Mouse (Mus musculus): ENCODE measurements around the gene Ddx54. TPM values are rescaled to one million over a fixed set of nuclear protein-coding genes. Genes with fewer than 3 reads are reported as not detected.
A peak's percentile ranks its signal among the peaks of the same experiment; 100 is the strongest.

The Ddx54 gene
- polyA plus RNA-seq (2014; fragmentation: Nextera tagmentation; extraction: Ambion mirVana) = 31.5 and 37.2 TPM in 2 replicates

DNA sequence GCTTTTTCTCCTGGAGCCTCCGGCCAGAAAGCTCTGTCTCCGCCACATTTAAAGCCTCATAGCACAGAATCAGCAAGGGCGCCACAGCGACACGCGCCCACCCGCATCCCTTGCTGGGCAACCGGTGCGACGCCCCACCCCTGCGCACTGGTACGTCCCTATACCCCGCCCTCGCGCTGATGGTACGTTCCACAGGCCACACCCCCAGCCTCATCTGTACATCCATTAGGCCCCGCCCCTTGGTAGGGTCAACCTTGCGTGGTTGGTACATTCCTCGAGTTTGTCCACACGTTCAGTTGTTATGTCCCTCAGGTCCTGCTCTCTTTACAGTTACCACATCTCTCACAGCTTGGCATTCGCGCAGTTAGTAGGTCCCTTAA, at the start of gene Ddx54, which contains the start of gene Rita1:
Ddx54 (plus strand) TSS at position 298 of the 380 bp plus-strand sequence.
Rita1 (minus strand) TSS at position 148 of the 380 bp plus-strand sequence.
- ATAC-seq (ENCODE audit: insufficient read depth) = peak; percentile 81
- Histone ChIP-seq H3K4me1 (ENCODE audit: insufficient read depth) (peaks cover 3% of the 10 kb centered on the region), H3K4me2 (peak within 1 kb of the TSS; percentile 94), H3K27me3 (ENCODE audit: insufficient read depth, low read length) (no peaks in the 10 kb centered on the region), H3K9me3 (ENCODE audit: low read depth, low read length) (no peaks in the 10 kb centered on the region; the same call in 1 of the 2 replicates), H3K4me3 (ENCODE audit: low read depth, low read length) (peak within 1 kb of the TSS; percentile 68), H3K9ac (peak within 1 kb of the TSS; percentile 68), H3K27ac (ENCODE audit: low read depth) (peak within 1 kb of the TSS; percentile 70), H3K36me3 (ENCODE audit: insufficient read depth) (peaks cover 7% of the 10 kb centered on the region; the same call in 1 of the 2 replicates)
- no peak for TF ChIP-seq CTCF (IDR thresholded peaks at IDR 0.05; ENCODE audit: low read depth)
- peak; percentile 97 for DNase-seq
- under 1% methylated on average over 22 of the region's 22 CpGs for WGBS

DNA sequence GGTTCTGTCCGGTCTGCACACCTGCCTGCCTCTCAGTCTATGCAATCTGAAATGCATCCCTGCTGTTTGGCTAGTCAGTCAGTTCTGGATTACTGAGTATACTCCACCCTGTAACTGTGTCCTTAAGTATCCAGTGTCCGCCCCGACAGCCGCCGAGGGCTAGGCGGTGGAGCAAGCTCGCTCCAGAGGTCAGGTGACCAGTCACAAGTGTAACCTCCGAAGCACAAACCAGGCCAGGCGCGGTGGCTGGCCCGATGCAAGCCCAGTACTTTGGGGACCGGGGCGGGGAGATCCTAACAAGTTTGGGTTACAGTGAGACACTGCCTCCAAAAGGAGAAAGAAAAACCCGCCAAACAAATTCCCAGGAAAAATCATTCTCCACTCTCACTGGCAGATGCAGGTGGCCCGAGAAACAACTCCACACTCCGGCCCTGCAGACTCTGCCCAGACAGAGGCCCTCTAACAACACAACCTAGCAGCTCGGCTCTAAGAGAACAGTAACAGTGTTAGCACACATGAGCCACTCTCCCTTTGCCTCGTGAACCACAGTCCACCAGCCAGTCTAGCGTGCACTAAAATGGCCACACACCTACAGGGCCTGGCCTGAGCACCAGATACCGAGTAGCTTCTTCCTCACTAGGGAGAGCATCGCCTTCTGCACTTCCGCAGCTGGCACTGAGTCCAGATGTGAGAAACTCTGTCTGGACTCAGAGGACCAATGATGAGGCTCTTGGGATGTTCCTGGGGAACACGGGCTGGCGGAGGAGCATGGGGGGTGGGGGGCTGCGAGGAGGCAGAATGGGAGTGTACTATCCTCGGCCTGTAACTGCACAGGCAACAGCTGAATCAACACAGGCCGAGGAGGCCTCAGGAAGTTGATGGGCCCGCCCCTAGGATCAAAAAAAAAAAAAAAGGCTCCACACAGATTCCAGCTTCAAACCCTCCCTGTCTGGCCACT, 49.3 kb upstream of the Ddx54 start:
- Histone ChIP-seq H3K4me3 (ENCODE audit: low read depth, low read length) (no peak overlapping the region), H3K9me3 (ENCODE audit: low read depth, low read length) (no peaks in the 10 kb centered on the region), H3K4me2 (peak overlapping the region; percentile 29), H3K9ac (0 out of 2 replicates have a peak overlapping the region, but pooled peaks have one; percentile 24), H3K4me1 (ENCODE audit: insufficient read depth) (peaks cover 74% of the 10 kb centered on the region), H3K36me3 (ENCODE audit: insufficient read depth) (no peaks in the 10 kb centered on the region; the same call in 1 of the 2 replicates), H3K27me3 (ENCODE audit: insufficient read depth, low read length) (no peaks in the 10 kb centered on the region), H3K27ac (ENCODE audit: low read depth) (peak overlapping the region; percentile 94)
- 23% methylated on average over 28 of the region's 28 CpGs for WGBS
- no peak for TF ChIP-seq CTCF (IDR thresholded peaks at IDR 0.05; ENCODE audit: low read depth)
- ATAC-seq (ENCODE audit: insufficient read depth) (peak; percentile 64), DNase-seq (peak; percentile 83)

DNA sequence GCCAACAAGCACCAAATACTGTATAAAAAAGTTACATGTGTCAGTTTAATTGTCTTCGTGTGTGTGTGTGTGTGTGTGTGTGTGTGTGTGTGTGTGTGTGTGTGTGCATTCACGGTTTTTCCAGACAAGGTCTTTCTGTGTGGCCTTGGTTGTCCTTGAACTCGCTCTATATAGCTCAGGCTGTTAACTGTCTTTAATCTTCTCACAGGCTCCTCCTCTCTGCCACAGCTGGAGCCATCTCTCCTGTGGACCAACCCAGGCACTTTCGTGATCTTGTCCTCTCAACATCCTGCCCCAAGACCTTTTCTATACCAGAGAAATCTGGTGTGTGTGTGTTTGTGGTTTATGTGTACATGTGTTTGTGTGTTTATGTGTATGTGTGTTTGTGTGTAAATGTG, 48.6 kb upstream of the Ddx54 start:
- H3K27me3 ChIP-seq (ENCODE audit: insufficient read depth, low read length) = no peaks in the 10 kb centered on the region
- H3K9ac ChIP-seq = no peak overlapping the region
- H3K4me2 ChIP-seq = no peak overlapping the region
- H3K9me3 ChIP-seq (ENCODE audit: low read depth, low read length) = no peaks in the 10 kb centered on the region
- peak overlapping the region; percentile 94 for H3K27ac ChIP-seq (ENCODE audit: low read depth)
- ATAC-seq (ENCODE audit: insufficient read depth) (no peak), DNase-seq (no peak)
- peaks cover 71% of the 10 kb centered on the region for H3K4me1 ChIP-seq (ENCODE audit: insufficient read depth)
- no peak overlapping the region for H3K4me3 ChIP-seq (ENCODE audit: low read depth, low read length)
- H3K36me3 ChIP-seq (ENCODE audit: insufficient read depth) = no peaks in the 10 kb centered on the region; the same call in 1 of the 2 replicates
- WGBS = 15% methylated on average over 4 of the region's 4 CpGs
- TF ChIP-seq CTCF (IDR thresholded peaks at IDR 0.05; ENCODE audit: low read depth) = no peak

DNA sequence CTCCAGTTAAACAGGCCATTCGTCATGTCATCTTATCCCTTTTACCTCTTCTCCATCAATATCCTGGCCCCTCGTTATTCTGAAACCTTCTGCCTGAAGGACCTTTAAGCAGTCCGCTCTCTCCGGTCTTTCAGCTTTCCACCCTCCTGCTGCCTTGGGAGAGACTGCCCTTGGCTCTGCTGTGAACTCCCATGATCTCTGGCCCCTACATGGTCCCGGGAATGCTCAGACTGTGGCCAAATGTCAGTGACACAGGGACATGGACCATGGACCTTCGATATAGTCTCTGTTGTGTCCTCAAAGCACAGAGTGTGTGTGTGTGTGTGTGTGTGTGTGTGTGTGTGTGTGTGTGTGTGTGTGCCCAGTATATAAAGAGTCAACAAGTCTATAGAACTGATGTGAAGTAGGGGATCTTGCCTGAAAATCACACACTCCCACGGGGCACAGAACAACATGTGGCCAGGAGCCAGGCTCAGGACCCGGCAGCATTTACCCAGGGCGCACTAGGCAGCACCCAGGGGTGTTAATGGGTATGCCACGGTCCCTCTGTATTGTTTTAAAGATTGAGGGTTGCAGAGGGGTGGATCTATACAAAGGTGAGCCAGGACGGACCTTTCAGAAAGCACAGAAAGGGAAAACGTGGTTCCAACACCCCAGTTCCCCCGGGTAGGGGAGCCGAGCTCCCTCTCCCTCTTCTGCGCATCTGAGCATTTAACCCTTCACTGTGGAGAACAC, 47.2 kb upstream of the Ddx54 start:
- WGBS = 47% methylated on average over 15 of the region's 15 CpGs
- Histone ChIP-seq H3K9ac (no peak overlapping the region), H3K4me3 (ENCODE audit: low read depth, low read length) (no peak overlapping the region), H3K27me3 (ENCODE audit: insufficient read depth, low read length) (no peaks in the 10 kb centered on the region), H3K4me2 (no peak overlapping the region), H3K36me3 (ENCODE audit: insufficient read depth) (no peaks in the 10 kb centered on the region; the same call in 1 of the 2 replicates), H3K4me1 (ENCODE audit: insufficient read depth) (peaks cover 77% of the 10 kb centered on the region), H3K9me3 (ENCODE audit: low read depth, low read length) (no peaks in the 10 kb centered on the region), H3K27ac (ENCODE audit: low read depth) (peak overlapping the region; percentile 82)
- no peak for TF ChIP-seq CTCF (IDR thresholded peaks at IDR 0.05; ENCODE audit: low read depth)
- DNase-seq = no peak
- no peak for ATAC-seq (ENCODE audit: insufficient read depth)

DNA sequence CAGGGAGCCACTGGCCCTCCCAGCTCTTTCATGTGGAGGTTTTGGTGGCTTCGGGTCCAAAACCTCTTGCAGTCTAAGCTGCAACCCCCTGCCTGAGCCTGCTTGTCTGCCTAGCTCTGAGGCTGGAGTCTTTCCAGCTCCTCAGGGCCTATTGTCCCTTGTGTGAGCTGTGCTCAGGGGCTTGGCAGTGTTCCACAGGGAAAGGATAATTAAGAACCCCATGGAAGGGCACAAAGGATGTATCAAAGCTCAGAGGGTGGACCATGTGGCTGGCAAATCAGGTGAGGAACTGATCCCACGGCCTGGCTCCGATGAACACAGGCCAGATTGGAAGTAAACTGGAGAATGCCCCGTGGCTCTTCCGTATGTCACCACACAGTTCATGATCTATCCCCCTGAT, 46.4 kb upstream of the Ddx54 start:
- no peak for TF ChIP-seq CTCF (IDR thresholded peaks at IDR 0.05; ENCODE audit: low read depth)
- H3K9me3 ChIP-seq (ENCODE audit: low read depth, low read length) = no peaks in the 10 kb centered on the region
- no peak for ATAC-seq (ENCODE audit: insufficient read depth)
- H3K27me3 ChIP-seq (ENCODE audit: insufficient read depth, low read length) = no peaks in the 10 kb centered on the region
- no peak overlapping the region for H3K9ac ChIP-seq
- H3K4me1 ChIP-seq (ENCODE audit: insufficient read depth) = peaks cover 76% of the 10 kb centered on the region
- 45% methylated on average over 5 of the region's 5 CpGs for WGBS
- H3K36me3 ChIP-seq (ENCODE audit: insufficient read depth) = no peaks in the 10 kb centered on the region; the same call in 1 of the 2 replicates
- peak; percentile 85 for DNase-seq
- H3K4me3 ChIP-seq (ENCODE audit: low read depth, low read length) = no peak overlapping the region
- H3K4me2 ChIP-seq = no peak overlapping the region
- H3K27ac ChIP-seq (ENCODE audit: low read depth) = peak overlapping the region; percentile 82

DNA sequence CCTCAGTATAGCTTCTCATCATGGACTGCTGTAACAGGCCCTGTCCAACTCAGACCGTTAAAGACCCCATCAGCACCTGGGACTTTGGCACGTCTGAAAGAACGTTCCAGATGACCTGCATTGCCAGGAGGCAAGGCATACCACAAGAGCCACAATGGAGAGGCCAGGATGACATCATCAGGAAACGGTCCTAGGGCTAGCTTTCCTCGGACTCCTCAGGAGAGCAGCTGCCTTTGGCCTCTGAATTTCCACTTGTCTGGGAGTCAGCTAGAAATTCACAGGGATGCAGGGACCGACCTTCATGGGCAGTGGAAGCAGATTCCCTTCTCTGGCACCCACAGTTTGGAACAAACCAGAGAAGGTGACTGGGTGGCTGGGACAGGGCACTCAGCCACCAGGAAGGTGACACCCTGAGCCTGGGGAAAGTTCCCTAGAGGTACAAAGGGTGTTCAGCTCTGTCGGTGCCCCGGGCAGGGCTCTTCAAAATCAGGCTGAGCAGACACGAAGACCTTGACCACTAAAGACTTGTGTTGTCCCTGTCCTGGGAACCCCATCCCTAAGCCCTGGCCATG, 45.8 kb upstream of the Ddx54 start:
- H3K9ac ChIP-seq = no peak overlapping the region
- no peaks in the 10 kb centered on the region for H3K27me3 ChIP-seq (ENCODE audit: insufficient read depth, low read length)
- H3K9me3 ChIP-seq (ENCODE audit: low read depth, low read length) = no peaks in the 10 kb centered on the region

More for the DNA sequence above, 45.8 kb upstream of the Ddx54 start:
- peaks cover 79% of the 10 kb centered on the region for H3K4me1 ChIP-seq (ENCODE audit: insufficient read depth)
- ATAC-seq (ENCODE audit: insufficient read depth) (no peak), DNase-seq (peak; percentile 54)
- no peak overlapping the region for H3K4me3 ChIP-seq (ENCODE audit: low read depth, low read length)
- no peak for TF ChIP-seq CTCF (IDR thresholded peaks at IDR 0.05; ENCODE audit: low read depth)
- peak overlapping the region; percentile 82 for H3K27ac ChIP-seq (ENCODE audit: low read depth)
- WGBS = 44% methylated on average over 9 of the region's 9 CpGs
- H3K4me2 ChIP-seq = no peak overlapping the region
- H3K36me3 ChIP-seq (ENCODE audit: insufficient read depth) = no peaks in the 10 kb centered on the region; the same call in 1 of the 2 replicates

Data from lung, embryonic 14.5 days (tissue).